Mouse (Mus musculus): Measurements from ENCODE around the gene Troap. TPM values are rescaled to one million over a fixed set of nuclear protein-coding genes. Genes with fewer than 3 reads are reported as not detected.

Troap gene
- polyA plus RNA-seq, 1 experiment = 5.9 TPM

DNA sequence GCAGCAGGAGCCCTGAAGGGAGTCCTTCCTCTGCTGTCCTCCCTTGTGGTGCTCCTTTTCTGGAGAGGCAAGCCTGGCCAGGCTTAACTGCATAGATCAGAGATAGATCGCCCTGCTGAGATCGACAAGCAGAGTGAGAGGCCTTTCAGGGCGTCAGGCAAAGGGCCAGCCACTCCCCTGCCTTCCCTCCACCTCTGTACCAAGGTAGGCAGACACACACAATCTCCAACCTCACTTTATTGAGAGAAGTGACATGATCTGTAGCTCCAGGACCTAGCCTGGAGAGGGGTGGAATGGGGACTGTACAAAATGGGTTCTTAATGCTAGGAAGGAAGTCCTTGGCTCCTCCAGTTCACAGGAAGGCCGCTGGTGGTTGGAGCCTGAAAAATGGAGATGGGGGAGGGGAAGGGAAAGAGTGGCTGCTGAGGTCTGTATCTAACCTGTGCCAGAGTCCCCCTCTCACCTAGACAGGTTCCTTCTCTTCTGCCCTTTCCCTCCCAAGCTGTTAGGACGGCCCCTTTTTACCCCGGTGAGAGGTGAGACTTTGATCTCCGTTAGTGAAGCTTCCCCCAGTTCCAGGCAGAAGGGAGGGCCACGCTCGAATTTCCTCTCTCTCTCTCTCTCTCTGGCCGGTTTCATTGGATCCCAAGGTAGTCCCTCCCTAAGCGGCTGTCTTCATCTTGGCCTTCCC lies 9.6 kb downstream of the Troap start:
- WGBS = 31% methylated on average over 11 of the region's 11 CpGs
- Histone ChIP-seq H3K27ac (ENCODE audit: insufficient read depth, low read length) (no peak overlapping the region), H3K4me1 (ENCODE audit: control insufficient read depth, insufficient read depth, insufficient read length) (peaks cover 4% of the 10 kb centered on the region; the same call in 1 of the 2 replicates), H3K27me3 (ENCODE audit: control insufficient read depth, insufficient read depth, low read length) (peaks cover 16% of the 10 kb centered on the region), H3K36me3 (ENCODE audit: control insufficient read depth, insufficient read depth, low read length) (no peaks in the 10 kb centered on the region), H3K4me3 (ENCODE audit: extremely low read depth, insufficient read depth, insufficient read length) (no peak overlapping the region)
- no peak for TF ChIP-seq CTCF (IDR thresholded peaks at IDR 0.05; ENCODE audit: extremely low read depth, insufficient read depth, insufficient read length, insufficient replicate concordance)
- TF ChIP-seq POLR2A (IDR thresholded peaks at IDR 0.05; ENCODE audit: low read depth, low read length) = no peak
- DNase-seq (ENCODE audit: low read depth in 1 of 2, low spot score in 2 of 2) = no peak

DNA sequence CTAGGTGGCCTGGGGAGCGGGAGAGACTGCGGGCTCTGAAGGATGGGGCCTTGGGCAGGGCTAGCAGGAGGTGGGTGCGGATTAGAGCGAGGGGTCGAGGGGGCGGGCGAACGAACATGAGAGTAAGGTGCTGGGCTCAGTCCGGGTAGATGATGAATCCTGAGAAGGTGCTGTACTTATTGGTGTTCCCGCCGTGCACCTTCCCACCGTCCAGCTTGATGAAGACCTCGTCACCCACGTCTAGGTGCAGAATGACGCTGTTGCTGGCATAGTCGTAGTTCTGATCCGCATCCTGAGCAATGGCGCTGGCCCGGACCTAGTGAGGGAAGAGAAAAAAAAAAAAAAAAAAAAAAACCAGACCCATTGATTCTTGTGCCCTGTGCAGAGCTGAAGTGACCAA lies 10.2 kb downstream of the Troap start:
- WGBS = 49% methylated on average over 19 of the region's 19 CpGs
- no peak overlapping the region for H3K4me3 ChIP-seq (ENCODE audit: extremely low read depth, insufficient read depth, insufficient read length)
- no peaks in the 10 kb centered on the region for H3K36me3 ChIP-seq (ENCODE audit: control insufficient read depth, insufficient read depth, low read length)
- TF ChIP-seq CTCF (IDR thresholded peaks at IDR 0.05; ENCODE audit: extremely low read depth, insufficient read depth, insufficient read length, insufficient replicate concordance) = no peak
- TF ChIP-seq POLR2A (IDR thresholded peaks at IDR 0.05; ENCODE audit: low read depth, low read length) = no peak
- H3K27ac ChIP-seq (ENCODE audit: insufficient read depth, low read length) = no peak overlapping the region
- peaks cover 4% of the 10 kb centered on the region; the same call in 1 of the 2 replicates for H3K4me1 ChIP-seq (ENCODE audit: control insufficient read depth, insufficient read depth, insufficient read length)
- peaks cover 16% of the 10 kb centered on the region for H3K27me3 ChIP-seq (ENCODE audit: control insufficient read depth, insufficient read depth, low read length)
- no peak for DNase-seq (ENCODE audit: low read depth in 1 of 2, low spot score in 2 of 2)

DNA sequence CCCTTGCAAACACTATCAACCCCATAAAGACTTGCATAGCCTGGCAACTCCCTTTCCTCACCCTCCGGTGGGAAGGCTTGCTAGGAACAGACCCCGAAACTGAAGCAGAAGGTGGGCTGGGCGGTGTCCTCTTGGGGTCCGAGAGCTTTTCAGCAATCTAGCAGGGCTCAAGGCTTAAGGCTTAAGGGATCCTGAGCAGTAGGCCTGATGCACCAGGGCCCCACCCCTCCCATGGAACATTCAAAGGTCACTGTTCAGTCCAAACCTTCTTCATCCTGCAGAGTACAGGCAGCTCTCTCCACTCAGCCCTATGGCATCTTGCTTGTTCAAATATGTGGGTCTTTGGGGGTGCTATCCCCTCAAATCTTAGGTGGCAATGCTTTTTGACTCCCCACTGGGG lies 11.6 kb downstream of the Troap start:
- DNase-seq (ENCODE audit: low read depth in 1 of 2, low spot score in 2 of 2) = no peak
- Histone ChIP-seq H3K4me3 (ENCODE audit: extremely low read depth, insufficient read depth, insufficient read length) (no peak overlapping the region), H3K27me3 (ENCODE audit: control insufficient read depth, insufficient read depth, low read length) (peaks cover 16% of the 10 kb centered on the region), H3K4me1 (ENCODE audit: control insufficient read depth, insufficient read depth, insufficient read length) (peaks cover 4% of the 10 kb centered on the region; the same call in 1 of the 2 replicates), H3K36me3 (ENCODE audit: control insufficient read depth, insufficient read depth, low read length) (no peaks in the 10 kb centered on the region), H3K27ac (ENCODE audit: insufficient read depth, low read length) (no peak overlapping the region)
- no peak for TF ChIP-seq CTCF (IDR thresholded peaks at IDR 0.05; ENCODE audit: extremely low read depth, insufficient read depth, insufficient read length, insufficient replicate concordance)
- 94% methylated on average over 4 of the region's 4 CpGs for WGBS

DNA sequence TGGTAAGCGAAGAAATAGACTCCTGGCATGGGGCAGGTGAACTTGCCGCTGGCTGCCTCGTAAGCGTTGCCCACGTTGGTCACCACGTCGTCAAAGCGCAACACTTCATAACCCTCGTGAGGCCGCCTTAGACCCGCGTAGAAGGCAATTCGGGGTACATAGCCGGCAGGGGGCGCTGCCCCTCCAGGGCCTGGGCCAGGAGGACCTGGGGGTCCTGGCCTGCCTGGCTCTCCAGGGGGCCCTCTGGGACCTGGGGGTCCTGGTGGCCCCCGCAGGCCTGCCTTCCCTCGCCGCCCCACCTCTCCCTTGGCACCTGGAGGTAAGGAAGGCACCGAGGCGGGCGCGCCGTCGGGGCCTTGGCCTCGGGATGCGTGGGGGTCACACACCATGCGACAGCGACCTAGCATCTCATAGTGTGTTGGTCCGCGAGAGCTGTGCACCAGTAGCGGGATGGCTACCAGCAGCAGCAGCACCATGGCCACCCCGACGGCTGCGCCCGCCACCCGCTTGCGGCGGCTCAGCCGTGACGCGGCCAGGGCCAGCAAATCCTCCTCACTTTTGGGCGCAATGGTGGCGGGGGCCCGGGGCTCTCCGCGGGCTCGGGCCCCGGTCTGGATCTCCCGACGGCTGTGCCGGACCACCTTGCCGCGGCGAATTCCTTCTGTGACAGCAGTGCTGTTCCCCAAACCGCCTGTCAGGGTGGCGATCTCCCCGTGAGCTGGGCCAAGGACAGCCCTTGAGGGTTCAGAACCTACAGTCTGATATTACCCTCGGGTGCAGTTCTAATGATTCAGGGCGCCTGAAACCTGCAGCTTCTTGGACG lies 13.1 kb downstream of the Troap start, which contains the start of gene C1ql4:
Gene C1ql4 (minus strand): TSS at position 565 of the 823 bp plus-strand sequence.
- Histone ChIP-seq H3K27ac (ENCODE audit: insufficient read depth, low read length) (no peak within 1 kb of the TSS), H3K4me3 (ENCODE audit: extremely low read depth, insufficient read depth, insufficient read length) (no peak within 1 kb of the TSS), H3K27me3 (ENCODE audit: control insufficient read depth, insufficient read depth, low read length) (peaks cover 16% of the 10 kb centered on the region), H3K4me1 (ENCODE audit: control insufficient read depth, insufficient read depth, insufficient read length) (peaks cover 4% of the 10 kb centered on the region; the same call in 1 of the 2 replicates), H3K36me3 (ENCODE audit: control insufficient read depth, insufficient read depth, low read length) (no peaks in the 10 kb centered on the region)
- WGBS = 25% methylated on average over 60 of the region's 60 CpGs
- no peak for DNase-seq (ENCODE audit: low read depth in 1 of 2, low spot score in 2 of 2)
- peak; percentile 28; the same call in 1 of the 2 replicates for TF ChIP-seq CTCF (IDR thresholded peaks at IDR 0.05; ENCODE audit: extremely low read depth, insufficient read depth, insufficient read length, insufficient replicate concordance)
- no peak for TF ChIP-seq POLR2A (IDR thresholded peaks at IDR 0.05; ENCODE audit: low read depth, low read length)

DNA sequence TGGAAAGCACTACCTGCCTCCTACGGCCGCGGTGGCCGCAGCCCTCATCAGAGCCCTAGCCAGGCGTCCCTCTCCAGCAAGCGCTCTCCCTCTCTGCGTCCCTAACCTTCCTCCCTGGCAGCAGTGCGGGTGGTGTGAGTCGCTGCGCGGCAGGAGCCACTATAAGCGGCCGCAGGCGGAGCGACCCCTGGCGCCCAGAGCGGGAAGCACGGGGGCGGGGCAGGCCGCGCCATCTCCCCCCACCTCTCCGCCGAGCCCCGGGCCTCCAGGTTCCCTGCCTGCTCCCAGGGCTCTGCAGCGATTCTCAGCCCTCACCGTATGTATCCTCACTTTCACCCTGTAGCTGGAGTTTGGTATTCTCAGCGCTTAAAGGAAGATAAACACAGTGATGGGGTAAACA lies 13.9 kb downstream of the Troap start:
- peaks cover 18% of the 10 kb centered on the region for H3K27me3 ChIP-seq (ENCODE audit: control insufficient read depth, insufficient read depth, low read length)
- H3K4me3 ChIP-seq (ENCODE audit: extremely low read depth, insufficient read depth, insufficient read length) = no peak overlapping the region
- H3K4me1 ChIP-seq (ENCODE audit: control insufficient read depth, insufficient read depth, insufficient read length) = peaks cover 4% of the 10 kb centered on the region; the same call in 1 of the 2 replicates
- 2% methylated on average over 27 of the region's 27 CpGs for WGBS
- DNase-seq (ENCODE audit: low read depth in 1 of 2, low spot score in 2 of 2) = peak in 1 of 2 experiments; percentile 65
- TF ChIP-seq POLR2A (IDR thresholded peaks at IDR 0.05; ENCODE audit: low read depth, low read length) = no peak
- TF ChIP-seq CTCF (IDR thresholded peaks at IDR 0.05; ENCODE audit: extremely low read depth, insufficient read depth, insufficient read length, insufficient replicate concordance) = peak; percentile 82
- no peak overlapping the region for H3K27ac ChIP-seq (ENCODE audit: insufficient read depth, low read length)
- H3K36me3 ChIP-seq (ENCODE audit: control insufficient read depth, insufficient read depth, low read length) = no peaks in the 10 kb centered on the region

DNA sequence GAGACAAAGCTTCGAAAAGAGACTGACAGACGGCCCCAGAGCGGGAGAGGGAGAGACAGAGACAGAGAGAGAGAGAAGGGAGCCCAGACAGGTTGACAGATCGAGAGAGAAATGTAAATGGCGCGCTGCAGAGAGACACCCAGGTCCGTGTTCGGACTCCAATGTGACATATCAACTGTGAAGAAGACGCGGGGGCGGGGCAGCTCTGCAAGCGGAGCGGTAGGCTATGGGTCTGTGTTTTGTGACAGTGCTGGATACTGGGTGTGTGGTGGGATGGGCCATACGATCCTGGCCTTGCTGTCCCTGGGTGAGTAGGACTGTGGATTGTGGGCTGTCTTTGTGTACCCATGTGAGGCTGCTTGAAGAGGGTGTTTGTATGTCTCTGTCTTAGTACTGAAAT lies 14.7 kb downstream of the Troap start:
- no peak overlapping the region for H3K4me3 ChIP-seq (ENCODE audit: extremely low read depth, insufficient read depth, insufficient read length)
- H3K27me3 ChIP-seq (ENCODE audit: control insufficient read depth, insufficient read depth, low read length) = peaks cover 25% of the 10 kb centered on the region
- WGBS = 46% methylated on average over 14 of the region's 14 CpGs
- DNase-seq (ENCODE audit: low read depth in 1 of 2, low spot score in 2 of 2) = no peak
- H3K36me3 ChIP-seq (ENCODE audit: control insufficient read depth, insufficient read depth, low read length) = no peaks in the 10 kb centered on the region
- TF ChIP-seq CTCF (IDR thresholded peaks at IDR 0.05; ENCODE audit: extremely low read depth, insufficient read depth, insufficient read length, insufficient replicate concordance) (no peak), POLR2A (IDR thresholded peaks at IDR 0.05; ENCODE audit: low read depth, low read length) (no peak)
- peaks cover 6% of the 10 kb centered on the region; the same call in 1 of the 2 replicates for H3K4me1 ChIP-seq (ENCODE audit: control insufficient read depth, insufficient read depth, insufficient read length)
- H3K27ac ChIP-seq (ENCODE audit: insufficient read depth, low read length) = no peak overlapping the region

All from spleen, adult 2 months (tissue).